Mouse (Mus musculus): ENCODE measurements at regions not wholly inside any gene's neighbourhood (a gene's known extent, or its start where the extent isn't known, plus 50 kb on each side); places are given as distances from the start of the nearest gene placed in this dataset.

DNA sequence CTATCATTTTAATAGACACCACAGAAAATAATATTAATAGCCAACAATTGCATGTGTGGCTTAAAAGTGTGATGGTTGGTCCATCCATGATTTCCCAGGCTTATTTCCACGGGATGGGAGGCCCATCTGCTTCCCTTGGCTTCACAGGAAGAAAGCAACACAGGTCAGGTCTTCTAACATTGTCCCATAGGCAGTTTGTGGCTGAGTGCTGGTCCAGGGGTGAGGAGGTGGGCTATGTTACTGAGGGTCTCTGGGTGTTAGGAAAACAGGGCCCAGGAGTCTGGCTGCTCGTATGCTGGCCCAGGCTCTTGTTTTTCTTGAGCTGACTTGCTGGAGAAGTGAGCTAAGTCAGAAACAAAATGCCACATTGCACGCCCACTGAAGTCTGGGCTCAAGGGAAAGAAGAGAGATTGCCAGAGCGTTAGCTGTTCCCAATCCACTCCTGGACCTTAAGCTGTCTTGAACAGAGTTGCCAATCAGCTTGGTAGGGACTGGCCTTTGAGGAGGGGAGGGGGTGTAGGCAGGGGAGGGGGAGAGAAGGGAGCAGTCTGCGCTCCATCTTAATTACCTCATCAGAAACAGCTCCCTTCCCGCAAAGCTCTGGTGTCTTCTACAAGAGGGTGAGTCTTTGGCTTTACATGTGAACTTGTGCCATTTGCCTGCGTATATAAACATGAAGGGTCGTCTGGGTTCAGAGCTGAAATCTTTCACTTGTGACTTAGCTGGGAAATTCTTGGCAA, 82.1 kb upstream of the Osr1 start:
- Histone ChIP-seq H3K4me3 (replicated peaks; ENCODE audit: low read length) (no peak overlapping the region), H3K4me2 (ENCODE audit: low read length) (no peak overlapping the region), H3K27me3 (replicated peaks; ENCODE audit: control insufficient read depth, insufficient read depth, low read length) (no peaks in the 10 kb centered on the region), H3K9ac (replicated peaks; ENCODE audit: low read depth, low read length) (no peak overlapping the region), H3K9me3 (ENCODE audit: control insufficient read depth, low read length) (no peaks in the 10 kb centered on the region), H3K27ac (ENCODE audit: low read length) (no peak overlapping the region), H3K36me3 (ENCODE audit: control insufficient read depth, insufficient read depth) (no peaks in the 10 kb centered on the region), H3K4me1 (replicated peaks; ENCODE audit: control insufficient read depth, insufficient read depth, low read length) (no peaks in the 10 kb centered on the region)
- WGBS = 70% methylated on average over 8 of the region's 8 CpGs
- no peak for ATAC-seq

DNA sequence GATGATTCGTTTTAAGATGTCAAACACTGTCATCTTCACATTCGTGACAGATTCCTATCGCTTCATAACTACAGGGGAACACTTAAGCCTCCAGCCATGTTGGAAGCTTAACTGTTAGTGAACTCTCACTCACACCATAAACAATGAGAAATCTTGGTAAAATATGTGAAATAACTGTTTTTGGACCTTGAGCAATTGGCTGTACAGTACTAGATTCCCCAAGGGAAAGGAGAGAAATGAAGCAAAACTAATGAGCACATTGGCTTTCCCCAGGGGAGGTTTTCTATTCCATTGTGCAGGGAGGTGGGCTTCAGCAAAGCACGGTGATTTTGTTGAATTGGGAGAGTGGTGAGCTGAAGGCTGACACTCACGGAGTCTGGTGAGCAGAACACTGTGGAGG, 56.0 kb upstream of the Osr1 start:
- Histone ChIP-seq H3K27me3 (replicated peaks; ENCODE audit: control insufficient read depth, insufficient read depth, low read length) (no peaks in the 10 kb centered on the region), H3K9ac (replicated peaks; ENCODE audit: low read depth, low read length) (no peak overlapping the region), H3K36me3 (ENCODE audit: control insufficient read depth, insufficient read depth) (no peaks in the 10 kb centered on the region), H3K27ac (ENCODE audit: low read length) (no peak overlapping the region), H3K4me3 (replicated peaks; ENCODE audit: low read length) (no peak overlapping the region), H3K4me2 (ENCODE audit: low read length) (no peak overlapping the region), H3K9me3 (ENCODE audit: control insufficient read depth, low read length) (no peaks in the 10 kb centered on the region), H3K4me1 (replicated peaks; ENCODE audit: control insufficient read depth, insufficient read depth, low read length) (no peaks in the 10 kb centered on the region)
- no peak for ATAC-seq
- 63% methylated on average over 5 of the region's 5 CpGs for WGBS

DNA sequence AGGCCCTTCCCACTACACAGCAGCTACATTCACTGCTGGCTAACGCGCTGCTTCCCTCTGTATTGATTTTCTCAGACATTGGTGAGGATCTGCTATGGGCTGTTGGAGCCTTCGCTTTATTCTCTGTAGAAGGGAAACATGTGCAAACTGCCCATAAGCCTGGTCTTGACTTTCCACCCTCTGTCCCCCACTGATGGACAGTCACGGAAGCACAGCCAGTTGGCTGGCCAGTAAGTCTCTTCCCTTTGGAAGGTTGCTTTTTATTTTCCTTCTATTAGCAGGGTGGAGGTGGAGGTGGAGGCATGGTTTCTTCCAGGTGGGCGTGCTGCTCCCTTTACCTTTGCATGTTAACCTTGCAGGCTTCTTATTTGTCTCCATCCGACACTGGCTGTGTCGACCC, 51.1 kb upstream of the Osr1 start:
- no peak for ATAC-seq
- WGBS = 81% methylated on average over 7 of the region's 7 CpGs
- Histone ChIP-seq H3K36me3 (ENCODE audit: control insufficient read depth, insufficient read depth) (no peaks in the 10 kb centered on the region), H3K9ac (replicated peaks; ENCODE audit: low read depth, low read length) (no peak overlapping the region), H3K4me2 (ENCODE audit: low read length) (no peak overlapping the region), H3K4me1 (replicated peaks; ENCODE audit: control insufficient read depth, insufficient read depth, low read length) (0 out of 2 replicates have a peak, but pooled peaks cover 3% of the 10 kb centered on the region), H3K27me3 (replicated peaks; ENCODE audit: control insufficient read depth, insufficient read depth, low read length) (no peaks in the 10 kb centered on the region), H3K4me3 (replicated peaks; ENCODE audit: low read length) (no peak overlapping the region), H3K27ac (ENCODE audit: low read length) (no peak overlapping the region), H3K9me3 (ENCODE audit: control insufficient read depth, low read length) (no peaks in the 10 kb centered on the region)

DNA sequence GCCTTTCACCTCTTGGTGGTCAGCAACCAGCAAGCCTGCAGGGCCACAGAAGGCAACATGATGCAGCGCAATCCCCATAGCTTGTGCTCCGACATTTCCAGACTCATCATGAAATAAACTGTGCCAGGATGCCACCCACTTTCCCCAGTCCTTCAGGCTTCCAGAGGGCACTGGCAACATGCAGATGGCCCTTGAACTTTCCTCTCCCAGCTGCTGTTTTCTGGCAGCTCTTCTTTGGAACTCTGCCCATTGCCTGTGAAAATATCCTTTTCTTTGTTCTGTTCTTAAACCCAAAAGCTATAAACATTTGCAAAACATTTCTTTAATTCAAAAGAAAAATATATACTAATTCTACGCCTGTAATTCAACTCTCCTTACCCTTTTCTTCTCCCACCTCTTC, 50.6 kb upstream of the Osr1 start:
- 68% methylated on average over 3 of the region's 3 CpGs for WGBS
- no peak overlapping the region for H3K27ac ChIP-seq (ENCODE audit: low read length)
- no peaks in the 10 kb centered on the region for H3K9me3 ChIP-seq (ENCODE audit: control insufficient read depth, low read length)
- no peaks in the 10 kb centered on the region for H3K27me3 ChIP-seq (replicated peaks; ENCODE audit: control insufficient read depth, insufficient read depth, low read length)
- no peak overlapping the region for H3K4me2 ChIP-seq (ENCODE audit: low read length)
- no peak overlapping the region for H3K4me3 ChIP-seq (replicated peaks; ENCODE audit: low read length)
- no peaks in the 10 kb centered on the region for H3K36me3 ChIP-seq (ENCODE audit: control insufficient read depth, insufficient read depth)
- H3K4me1 ChIP-seq (replicated peaks; ENCODE audit: control insufficient read depth, insufficient read depth, low read length) = 0 out of 2 replicates have a peak, but pooled peaks cover 3% of the 10 kb centered on the region
- no peak overlapping the region for H3K9ac ChIP-seq (replicated peaks; ENCODE audit: low read depth, low read length)
- ATAC-seq = no peak
